Mouse (Mus musculus): ENCODE results near the gene F2r.
A peak's percentile ranks its signal among the peaks of the same experiment; 100 is the strongest.

Gene F2r

GRCm38 (mm10) chr13:95632144-95632543, 13.9 kb upstream of the F2r start:
- DNase-seq (ENCODE audit: inconsistent ontology term), result no peak

- no peak for DNase-seq (ENCODE audit: inconsistent ontology term)
Observed at GRCm38 (mm10) chr13:95630747-95631146, 12.5 kb upstream of the F2r start.

GRCm38 (mm10) chr13:95629751-95630150, 11.5 kb upstream of the F2r start:
- no peak for DNase-seq (ENCODE audit: inconsistent ontology term)

GRCm38 (mm10) chr13:95626696-95627095, 8.4 kb upstream of the F2r start:
- no peak for DNase-seq (ENCODE audit: inconsistent ontology term)

- no peak for DNase-seq (ENCODE audit: inconsistent ontology term)
Observed at GRCm38 (mm10) chr13:95623042-95623441, 4.8 kb upstream of the F2r start.

- no peak for DNase-seq (ENCODE audit: inconsistent ontology term)
Observed at GRCm38 (mm10) chr13:95621563-95621962, 3.3 kb upstream of the F2r start.

- no peak for DNase-seq (ENCODE audit: inconsistent ontology term)
Observed at GRCm38 (mm10) chr13:95618859-95619258, 572 bp upstream of the F2r start.

GRCm38 (mm10) chr13:95617671-95618171, 566 bp downstream of the F2r start:
- peak; percentile 49 for DNase-seq (ENCODE audit: inconsistent ontology term)

- peak; percentile 41 for DNase-seq (ENCODE audit: inconsistent ontology term)
Observed at GRCm38 (mm10) chr13:95617082-95617670, 1.1 kb downstream of the F2r start.

- no peak for DNase-seq (ENCODE audit: inconsistent ontology term)
Observed at GRCm38 (mm10) chr13:95616512-95616911, 1.8 kb downstream of the F2r start.

- no peak for DNase-seq (ENCODE audit: inconsistent ontology term)
Observed at GRCm38 (mm10) chr13:95614757-95615156, 3.5 kb downstream of the F2r start.

- no peak for DNase-seq (ENCODE audit: inconsistent ontology term)
Observed at GRCm38 (mm10) chr13:95612243-95612642, 6.0 kb downstream of the F2r start.

- DNase-seq (ENCODE audit: inconsistent ontology term), result peak; percentile 77
Observed at GRCm38 (mm10) chr13:95611752-95612151, 6.5 kb downstream of the F2r start.

GRCm38 (mm10) chr13:95610786-95611562, 7.3 kb downstream of the F2r start:
- DNase-seq (ENCODE audit: inconsistent ontology term), result no peak

- DNase-seq (ENCODE audit: inconsistent ontology term), result no peak
Observed at GRCm38 (mm10) chr13:95609088-95609420, 9.2 kb downstream of the F2r start.

- DNase-seq (ENCODE audit: inconsistent ontology term), result peak; percentile 55
Observed at GRCm38 (mm10) chr13:95608416-95609087, 9.7 kb downstream of the F2r start.

- no peak for DNase-seq (ENCODE audit: inconsistent ontology term)
Observed at GRCm38 (mm10) chr13:95607019-95607418, 11.3 kb downstream of the F2r start.

GRCm38 (mm10) chr13:95604288-95604687, 14.0 kb downstream of the F2r start:
- DNase-seq (ENCODE audit: inconsistent ontology term), result no peak

GRCm38 (mm10) chr13:95599833-95600359, 18.4 kb downstream of the F2r start:
- DNase-seq (ENCODE audit: inconsistent ontology term), result no peak

- DNase-seq (ENCODE audit: inconsistent ontology term), result no peak
Observed at GRCm38 (mm10) chr13:95598232-95598920, 19.9 kb downstream of the F2r start.

GRCm38 (mm10) chr13:95597578-95597977, 20.7 kb downstream of the F2r start:
- no peak for DNase-seq (ENCODE audit: inconsistent ontology term)

GRCm38 (mm10) chr13:95596689-95597088, 21.6 kb downstream of the F2r start:
- no peak for DNase-seq (ENCODE audit: inconsistent ontology term)

Data from Muller cell, postnatal 12 days (primary cell).